ENCODE assay signal across 18 mouse cellular contexts in genomic region chr16:6754847-6755246, GRCm38 (mm10).
A peak's percentile ranks its signal among the peaks of the same experiment; 100 is the strongest.
DNase-seq lines count a peak whose midpoint lies in the region; ATAC-seq lines count a peak whose summit lies in the region.
"Had no signal": no experiment of that assay in that cellular context is flagged by ENCODE, and none has a peak within 500 bp of the region (broad histone marks: within the 10 kb centered on the region; RNA-seq: fewer than 3 reads in every experiment).

No protein-coding gene starts in this region.

- no peaks in the 10 kb centered on the region for H3K36me3 ChIP-seq in forebrain, embryonic 16.5 days (ENCODE audit: control insufficient read depth, insufficient read depth)
- H3K36me3 ChIP-seq in forebrain, embryonic 10.5 days (replicated peaks), result no peaks in the 10 kb centered on the region
- H3K36me3 ChIP-seq in midbrain, embryonic 13.5 days, result no peaks in the 10 kb centered on the region
- H3K36me3 ChIP-seq in midbrain, embryonic 10.5 days, result no peaks in the 10 kb centered on the region
- H3K36me3 ChIP-seq in neural tube, embryonic 15.5 days, result no peaks in the 10 kb centered on the region
- H3K36me3 ChIP-seq: heart, embryonic 15.5 days; limb, embryonic 13.5 days had no signal

- H3K9ac ChIP-seq in forebrain, embryonic 16.5 days (replicated peaks; ENCODE audit: low read depth, low read length), result no peak overlapping the region
- H3K9ac ChIP-seq in midbrain, embryonic 13.5 days (replicated peaks), result no peak overlapping the region
- H3K9ac ChIP-seq in neural tube, embryonic 15.5 days (replicated peaks), result no peak overlapping the region
- H3K9ac ChIP-seq: forebrain, embryonic 13.5 days; heart, embryonic 15.5 days; hindbrain, embryonic 14.5 days; limb, embryonic 13.5 days had no signal

- no peak overlapping the region for H3K4me2 ChIP-seq in forebrain, embryonic 16.5 days (ENCODE audit: low read length)
- no peak overlapping the region for H3K4me2 ChIP-seq in midbrain, embryonic 13.5 days (replicated peaks)
- no peak overlapping the region for H3K4me2 ChIP-seq in neural tube, embryonic 15.5 days
- H3K4me2 ChIP-seq: forebrain, embryonic 13.5 days; heart, embryonic 15.5 days; hindbrain, embryonic 14.5 days; limb, embryonic 13.5 days had no signal

- no peak for DNase-seq in forebrain, embryonic 10.5 days (ENCODE audit: extremely low spot score, low spot score)
- DNase-seq in midbrain, embryonic 10.5 days (ENCODE audit: low spot score), result no peak
- peak; percentile 23 to 27 for DNase-seq in frontal cortex, postnatal 14 days (ENCODE audit: low spot score in 2 of 2)
- no peak for DNase-seq in thymus, adult 18-20 months
- no peak for DNase-seq in kidney, adult 11 months
- DNase-seq: cerebellum, adult 18-20 months; kidney, adult 18-20 months; kidney, postnatal 4 days; lung, adult 18-20 months; thymus, adult 2 months had no signal

- whole genome bisulfite sequencing in forebrain, embryonic 16.5 days, result 55% methylated on average over 3 of the region's 3 CpGs
- WGBS in forebrain, embryonic 10.5 days, result 78% methylated on average over 3 of the region's 3 CpGs
- 53% methylated on average over 3 of the region's 3 CpGs for WGBS in midbrain, embryonic 13.5 days
- 76% methylated on average over 3 of the region's 3 CpGs for WGBS in midbrain, embryonic 10.5 days
- WGBS in neural tube, embryonic 15.5 days, result 69% methylated on average over 3 of the region's 3 CpGs

- peak; percentile 49 for ATAC-seq in forebrain, embryonic 16.5 days
- 0 out of 2 replicates have a peak, but pooled peaks have one; percentile 43 for ATAC-seq in midbrain, embryonic 13.5 days
- 0 out of 2 replicates have a peak, but pooled peaks have one; percentile 38 for ATAC-seq in neural tube, embryonic 15.5 days (ENCODE audit: low FRiP score)
- ATAC-seq: forebrain, embryonic 13.5 days had no signal

- H3K27me3 ChIP-seq in forebrain, embryonic 16.5 days (replicated peaks; ENCODE audit: control insufficient read depth, insufficient read depth, low read length), result no peaks in the 10 kb centered on the region
- H3K27me3 ChIP-seq in forebrain, embryonic 10.5 days (ENCODE audit: poor library complexity, severe bottlenecking), result no peaks in the 10 kb centered on the region
- H3K27me3 ChIP-seq in midbrain, embryonic 13.5 days, result no peaks in the 10 kb centered on the region
- no peaks in the 10 kb centered on the region for H3K27me3 ChIP-seq in midbrain, embryonic 10.5 days (ENCODE audit: low read depth, poor library complexity, severe bottlenecking)
- H3K27me3 ChIP-seq in neural tube, embryonic 15.5 days (replicated peaks), result no peaks in the 10 kb centered on the region
- H3K27me3 ChIP-seq: forebrain, embryonic 13.5 days; heart, embryonic 15.5 days; limb, embryonic 13.5 days had no signal

- 0 out of 2 replicates have a peak, but pooled peaks cover 4% of the 10 kb centered on the region for H3K4me1 ChIP-seq in forebrain, embryonic 16.5 days (replicated peaks; ENCODE audit: control insufficient read depth, insufficient read depth, low read length)
- 0 out of 2 replicates have a peak, but pooled peaks cover 2% of the 10 kb centered on the region for H3K4me1 ChIP-seq in forebrain, embryonic 10.5 days
- H3K4me1 ChIP-seq in midbrain, embryonic 13.5 days (replicated peaks), result peaks cover 6% of the 10 kb centered on the region; the same call in 1 of the 2 replicates
- H3K4me1 ChIP-seq in midbrain, embryonic 10.5 days, result peaks cover 3% of the 10 kb centered on the region; the same call in 1 of the 2 replicates
- H3K4me1 ChIP-seq in neural tube, embryonic 15.5 days, result 0 out of 2 replicates have a peak, but pooled peaks cover 4% of the 10 kb centered on the region
- H3K4me1 ChIP-seq: heart, embryonic 15.5 days; limb, embryonic 13.5 days had no signal

- H3K4me3 ChIP-seq in forebrain, embryonic 16.5 days (replicated peaks; ENCODE audit: low read length), result no peak overlapping the region
- H3K4me3 ChIP-seq in forebrain, embryonic 10.5 days, result no peak overlapping the region
- no peak overlapping the region for H3K4me3 ChIP-seq in midbrain, embryonic 13.5 days (replicated peaks)
- H3K4me3 ChIP-seq in midbrain, embryonic 10.5 days, result no peak overlapping the region
- H3K4me3 ChIP-seq in neural tube, embryonic 15.5 days (replicated peaks), result no peak overlapping the region
- H3K4me3 ChIP-seq: forebrain, embryonic 13.5 days; heart, embryonic 15.5 days; limb, embryonic 13.5 days had no signal

- no peak overlapping the region for H3K27ac ChIP-seq in forebrain, embryonic 16.5 days (ENCODE audit: low read length)
- H3K27ac ChIP-seq in forebrain, embryonic 10.5 days, result no peak overlapping the region
- no peak overlapping the region for H3K27ac ChIP-seq in midbrain, embryonic 13.5 days
- H3K27ac ChIP-seq in midbrain, embryonic 10.5 days (replicated peaks), result no peak overlapping the region
- 0 out of 2 replicates have a peak overlapping the region, but pooled peaks have one; percentile 7 for H3K27ac ChIP-seq in neural tube, embryonic 15.5 days (replicated peaks)
- H3K27ac ChIP-seq: forebrain, embryonic 13.5 days; heart, embryonic 15.5 days; hindbrain, embryonic 14.5 days; limb, embryonic 13.5 days; macrophage had no signal

- H3K9me3 ChIP-seq in forebrain, embryonic 16.5 days (ENCODE audit: control insufficient read depth, low read length), result no peaks in the 10 kb centered on the region
- H3K9me3 ChIP-seq in forebrain, embryonic 10.5 days, result no peaks in the 10 kb centered on the region
- no peaks in the 10 kb centered on the region for H3K9me3 ChIP-seq in midbrain, embryonic 13.5 days
- no peaks in the 10 kb centered on the region for H3K9me3 ChIP-seq in midbrain, embryonic 10.5 days (replicated peaks)
- H3K9me3 ChIP-seq in neural tube, embryonic 15.5 days (replicated peaks), result no peaks in the 10 kb centered on the region
- H3K9me3 ChIP-seq: forebrain, embryonic 13.5 days; heart, embryonic 15.5 days; limb, embryonic 13.5 days had no signal

Comparison
In these comparisons a context has a peak if more than half of its experiments do, and no peak if none do; other contexts are left out.
1. DNase-seq: peak in frontal cortex, postnatal 14 days (2 of 2); none in forebrain, embryonic 10.5 days (single experiment), midbrain, embryonic 10.5 days (single experiment), thymus, adult 18-20 months (0 of 2) and kidney, adult 11 months (single experiment).
2. Peak in every context shown above with its lines, with median percentiles within 50 percentile points of each other: ATAC-seq.